Mouse (Mus musculus): ENCODE results near the gene Rnf182.

Rnf182 gene

DNA sequence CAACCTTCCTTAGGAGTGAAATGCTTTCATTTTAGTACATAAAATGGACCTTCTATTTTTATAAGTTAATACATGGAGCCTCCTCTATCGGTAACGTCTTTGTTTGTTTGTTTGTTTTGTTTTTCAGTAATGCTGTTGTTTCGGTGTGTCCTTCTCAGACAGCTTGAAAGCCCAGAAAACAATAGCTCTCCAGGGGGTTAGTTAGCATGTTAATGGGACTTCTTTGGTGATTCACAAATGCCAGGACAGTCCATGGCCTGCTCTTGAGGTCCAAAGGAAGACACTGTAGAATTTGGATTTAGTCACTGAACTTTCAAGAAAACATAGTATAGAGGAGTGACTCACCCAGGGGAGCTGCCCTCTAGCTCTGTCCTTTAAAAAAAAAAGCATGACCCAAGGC lies 843 bp upstream of the Rnf182 start:
- DNase-seq = no peak

DNA sequence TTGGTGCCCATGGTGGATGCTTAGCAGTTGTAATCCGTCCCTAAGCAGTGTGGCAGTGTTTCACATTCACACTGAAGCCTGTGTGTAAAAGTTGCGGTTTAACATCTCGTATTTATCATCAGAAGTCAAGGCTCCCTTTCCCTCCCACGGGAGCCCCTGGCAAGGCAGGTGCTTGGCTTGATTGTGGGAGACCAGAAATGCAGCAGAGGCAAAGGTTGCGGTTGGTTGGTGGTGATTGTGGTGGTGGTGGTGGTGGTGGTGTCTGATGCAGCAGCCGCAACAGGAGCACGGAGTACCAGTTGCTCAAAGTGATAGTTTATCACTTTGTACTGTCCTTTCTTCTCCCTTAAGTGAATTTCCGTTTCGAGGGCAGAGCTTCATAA lies 325 bp upstream of the Rnf182 start:
- no peak for DNase-seq

DNA sequence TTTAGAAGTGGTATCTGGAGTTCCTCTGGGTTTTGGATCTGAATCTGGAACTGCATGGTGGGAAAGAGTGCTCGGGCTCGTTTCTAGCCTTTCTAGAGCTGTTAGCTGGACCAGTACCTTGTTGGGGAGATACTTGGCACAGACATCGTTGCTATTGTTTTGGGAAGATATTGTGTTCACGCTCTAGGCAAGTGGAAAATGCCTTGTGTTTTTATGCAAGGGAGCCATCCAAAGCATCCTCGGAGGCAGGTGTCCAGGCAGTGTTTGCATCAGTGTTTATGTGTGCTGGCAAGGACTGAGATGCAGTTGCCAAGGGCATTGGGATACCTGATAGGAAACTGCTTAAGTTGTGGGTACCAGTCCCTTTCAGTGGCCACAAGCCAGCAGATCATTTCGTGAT lies 1.0 kb downstream of the Rnf182 start:
- no peak for DNase-seq

DNA sequence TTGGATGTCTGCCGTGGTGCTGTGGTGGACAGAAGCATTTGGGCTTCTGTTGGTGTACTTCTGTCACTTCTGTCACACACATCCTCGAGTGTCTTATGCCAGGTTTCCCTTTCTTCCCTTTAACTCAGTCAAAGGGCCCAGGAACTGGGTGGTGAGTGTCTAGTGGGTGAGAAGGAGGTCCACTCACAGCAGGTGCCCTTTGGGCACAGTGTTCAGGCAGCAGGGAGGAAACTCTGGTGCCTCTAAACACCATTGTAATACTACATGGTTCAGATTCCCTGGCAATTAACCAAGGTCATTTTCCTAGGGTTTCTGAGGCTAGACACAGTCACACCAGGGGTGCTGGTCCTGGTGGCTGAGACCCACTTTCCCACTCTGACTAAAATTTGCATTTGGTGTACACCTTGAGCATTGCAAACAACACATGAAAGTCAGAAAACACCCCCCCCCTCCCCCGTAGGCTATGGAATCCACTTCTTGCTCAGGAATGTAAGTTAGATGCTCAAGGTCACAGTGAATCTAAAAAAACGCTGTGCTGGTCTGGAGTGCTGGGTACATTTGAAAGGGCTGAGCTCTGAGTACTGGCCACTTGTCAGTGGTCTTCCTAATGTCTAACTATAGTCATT lies 4.2 kb downstream of the Rnf182 start:
- peak; percentile 2 for DNase-seq

DNA sequence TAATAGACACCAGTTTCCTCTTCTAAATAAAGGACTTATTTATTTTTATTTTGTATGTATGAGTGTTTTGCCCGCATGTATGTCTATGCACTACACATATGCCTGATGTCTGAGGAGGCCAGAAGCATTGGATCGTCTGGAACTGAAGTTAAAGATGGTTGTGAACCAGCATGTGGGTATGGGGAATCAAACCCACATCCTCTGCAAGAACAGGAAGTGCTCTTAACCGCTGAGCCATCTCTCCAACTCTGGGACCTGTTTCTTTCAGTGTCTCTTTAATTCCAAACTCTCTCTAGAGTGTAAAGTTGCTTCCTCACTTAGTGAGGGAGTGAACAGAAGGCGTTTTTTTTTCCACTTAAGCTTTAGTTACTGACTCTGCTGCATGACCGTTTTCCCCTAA lies 12.4 kb downstream of the Rnf182 start:
- no peak for DNase-seq

DNA sequence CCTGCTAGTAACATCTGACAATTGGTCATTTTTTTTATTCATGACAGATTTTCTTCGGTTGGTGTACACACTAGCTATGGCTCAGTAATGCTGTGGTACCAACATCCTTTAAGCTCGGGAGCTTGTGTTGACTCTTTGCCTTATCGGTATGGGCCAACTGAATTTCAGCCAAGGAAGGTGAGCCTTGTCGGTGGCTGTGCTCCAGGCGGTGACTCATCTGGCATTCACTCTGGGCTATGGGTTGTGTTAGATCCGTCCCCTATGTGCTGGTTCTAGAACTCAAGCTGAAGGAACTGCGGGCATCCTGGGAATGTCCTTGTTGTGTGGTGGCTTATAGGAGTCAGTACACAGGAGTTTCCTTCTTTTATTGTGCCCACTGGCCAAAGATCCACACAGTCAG lies 14.3 kb downstream of the Rnf182 start:
- DNase-seq = no peak

DNA sequence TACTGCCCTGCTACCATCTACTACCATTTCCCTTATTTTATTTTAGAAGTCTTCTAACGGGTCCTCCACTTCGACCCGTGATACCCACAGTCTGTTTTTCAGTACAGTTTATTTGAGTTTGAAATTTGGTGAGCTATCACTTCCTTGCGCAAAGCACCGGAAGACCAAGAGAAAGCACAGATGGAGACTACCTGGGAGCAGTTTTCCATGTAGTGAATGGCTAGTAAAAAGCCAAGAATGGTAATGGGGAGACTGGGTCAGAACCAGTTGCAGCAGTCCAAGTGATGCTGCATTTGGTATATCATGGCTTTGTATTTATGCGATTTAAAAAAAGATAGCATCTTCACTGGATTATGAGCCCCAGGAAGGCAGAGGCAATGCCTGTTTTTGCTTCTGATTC lies 15.8 kb downstream of the Rnf182 start:
- DNase-seq = no peak

DNA sequence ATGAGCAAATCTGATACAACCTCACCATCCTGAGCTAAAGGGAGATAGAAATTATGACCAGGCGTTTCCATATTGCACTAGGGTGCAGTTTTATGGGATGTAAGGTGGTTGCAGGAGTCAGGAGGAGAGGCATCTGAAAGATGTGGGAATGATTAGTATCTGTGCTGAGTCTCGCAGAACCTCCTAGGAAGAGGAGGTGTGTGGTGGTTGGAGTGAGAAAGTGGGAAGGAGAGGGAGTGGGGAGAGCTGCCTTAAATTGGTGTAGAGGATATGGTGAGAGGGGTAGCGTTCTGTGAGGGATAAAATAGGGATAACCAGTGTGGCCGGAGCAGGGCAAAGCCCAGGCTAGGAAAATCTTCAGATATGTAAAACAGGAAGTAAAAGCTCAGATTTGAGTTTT lies 17.5 kb downstream of the Rnf182 start:
- no peak for DNase-seq

DNA sequence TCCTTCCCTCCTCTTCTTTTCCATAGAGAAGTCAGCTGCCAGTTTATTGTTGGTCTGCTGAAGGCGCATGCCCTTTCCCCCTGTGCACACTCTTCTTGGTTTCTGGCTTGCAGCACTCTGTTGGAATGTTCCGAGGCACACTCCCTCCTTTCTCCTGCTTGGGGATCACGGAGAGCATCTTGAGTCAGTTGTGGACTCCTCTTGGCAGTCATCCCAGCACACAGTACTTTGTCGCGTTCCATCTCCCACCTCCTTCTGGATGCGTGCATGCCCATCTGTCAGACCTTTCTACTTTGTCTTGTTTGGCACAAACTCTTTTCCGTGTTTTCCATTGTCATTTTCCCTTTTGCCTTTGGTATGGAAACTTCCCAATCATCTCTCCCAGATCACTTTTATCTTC lies 22.2 kb downstream of the Rnf182 start:
- DNase-seq = no peak

DNA sequence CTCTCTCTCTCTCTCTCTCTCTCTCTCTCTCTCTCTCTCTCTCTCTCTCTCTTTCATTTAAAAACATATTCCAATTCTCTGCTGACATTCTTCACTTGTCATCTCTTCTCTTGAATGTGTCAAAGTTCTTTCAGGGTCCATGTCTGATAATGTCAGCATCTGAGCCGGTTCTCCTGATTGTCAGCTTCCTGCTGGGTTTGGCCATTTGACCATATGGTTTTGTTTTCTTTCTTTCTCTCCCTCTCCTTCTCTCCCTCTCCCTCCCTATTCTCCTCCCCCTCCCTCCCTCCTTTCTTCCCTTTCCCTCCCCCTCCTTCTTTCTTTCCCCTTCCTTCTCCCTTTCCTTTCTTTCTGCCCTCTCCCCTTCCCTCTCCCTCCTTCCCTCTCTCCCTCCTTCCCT lies 29.5 kb downstream of the Rnf182 start:
- DNase-seq = no peak

DNA sequence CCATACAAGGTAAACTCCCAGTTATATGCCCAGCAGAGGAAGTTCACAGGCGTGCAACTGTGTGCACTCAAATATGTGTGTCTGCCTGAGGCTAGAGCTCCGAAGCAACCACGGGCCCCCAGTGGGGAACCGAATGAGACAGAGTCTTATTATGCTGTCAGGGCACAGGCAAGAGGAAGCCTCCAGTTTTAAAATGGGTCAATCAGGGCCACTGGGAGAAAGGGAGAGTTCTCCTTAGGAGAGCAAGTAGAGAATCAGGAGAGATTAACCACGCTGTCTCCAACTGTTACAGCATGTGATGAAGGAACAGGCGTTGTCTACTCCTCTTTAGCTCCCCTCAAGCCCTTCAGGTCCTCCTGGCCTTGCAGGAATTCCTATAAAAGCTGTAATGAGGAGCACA lies 33.0 kb downstream of the Rnf182 start:
- DNase-seq = no peak

DNA sequence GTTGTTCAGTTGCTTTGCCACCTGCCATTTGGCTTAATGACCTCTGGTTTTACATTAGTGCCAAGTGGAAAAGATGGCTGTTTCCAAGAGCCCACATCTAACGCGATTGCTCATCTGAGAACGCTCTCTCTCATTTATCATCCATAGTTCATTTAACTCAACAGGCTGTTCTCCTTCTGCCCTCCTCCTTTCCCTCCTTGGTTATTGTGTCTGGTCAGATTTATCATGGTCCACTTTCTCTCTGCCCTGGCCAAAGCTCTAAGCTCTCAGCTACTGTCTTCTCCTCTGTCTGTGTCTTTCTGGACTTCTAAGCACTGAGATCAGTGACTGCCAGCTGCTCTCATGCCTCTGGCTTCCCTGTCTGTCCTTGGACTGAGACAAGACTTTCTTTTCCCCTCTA lies 35.8 kb downstream of the Rnf182 start:
- DNase-seq = no peak

DNA sequence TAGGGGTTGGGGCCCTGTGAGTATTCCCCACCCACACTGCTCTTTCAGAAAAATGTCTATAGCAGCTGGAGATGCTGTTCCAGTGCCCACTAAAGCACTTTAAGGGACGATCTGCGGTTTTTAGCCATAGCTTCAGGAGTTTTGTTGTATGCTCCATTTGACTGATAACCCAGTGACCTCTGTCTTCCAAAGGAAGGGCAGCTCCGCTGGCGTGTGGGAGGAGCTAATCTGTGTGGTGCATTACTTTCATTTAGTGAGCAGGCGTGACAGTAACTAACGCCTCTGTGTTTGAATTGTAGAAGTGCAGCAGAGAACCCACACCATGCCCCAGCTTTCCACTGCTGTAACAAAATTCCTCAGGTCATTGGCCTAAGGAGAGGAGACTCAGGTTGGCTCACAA lies 38.6 kb downstream of the Rnf182 start:
- no peak for DNase-seq

DNA sequence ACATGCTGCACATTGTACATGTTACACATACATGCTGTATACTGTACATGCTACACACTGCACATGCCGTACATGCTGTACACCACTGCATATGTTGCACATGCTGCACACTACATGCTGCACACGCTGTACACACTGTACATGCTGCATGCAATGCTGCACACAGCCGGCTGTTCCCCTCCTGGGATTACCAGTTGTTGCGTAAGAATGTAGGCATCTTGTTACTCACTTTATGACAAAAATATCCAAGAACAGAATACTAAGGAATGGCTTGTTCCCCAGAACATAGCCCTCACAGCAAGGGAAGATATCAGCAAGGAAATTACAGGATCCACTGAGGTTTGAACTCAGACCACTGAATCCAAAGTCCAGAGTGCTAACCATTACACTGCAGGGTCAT lies 47.7 kb downstream of the Rnf182 start:
- DNase-seq = no peak

DNA sequence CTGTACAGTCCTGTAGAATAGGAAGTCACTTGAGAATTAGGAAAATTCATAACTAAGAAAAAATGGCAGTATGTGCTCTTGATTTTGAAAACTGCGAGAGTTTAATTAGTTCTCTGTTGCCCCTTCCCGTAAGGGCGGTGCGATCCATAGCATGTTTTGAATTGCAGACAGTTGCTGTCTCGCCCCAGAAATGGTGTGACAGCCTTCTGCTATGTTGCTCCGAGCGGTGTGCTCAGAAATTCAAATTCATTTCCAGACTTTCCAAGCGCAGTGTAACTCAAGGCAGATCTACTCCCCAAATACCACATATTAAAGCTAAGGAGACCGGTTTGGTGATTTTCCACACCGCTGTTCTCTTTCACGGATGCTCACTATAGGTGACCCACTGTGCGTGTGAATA lies 50.6 kb downstream of the Rnf182 start:
- no peak for DNase-seq

DNA sequence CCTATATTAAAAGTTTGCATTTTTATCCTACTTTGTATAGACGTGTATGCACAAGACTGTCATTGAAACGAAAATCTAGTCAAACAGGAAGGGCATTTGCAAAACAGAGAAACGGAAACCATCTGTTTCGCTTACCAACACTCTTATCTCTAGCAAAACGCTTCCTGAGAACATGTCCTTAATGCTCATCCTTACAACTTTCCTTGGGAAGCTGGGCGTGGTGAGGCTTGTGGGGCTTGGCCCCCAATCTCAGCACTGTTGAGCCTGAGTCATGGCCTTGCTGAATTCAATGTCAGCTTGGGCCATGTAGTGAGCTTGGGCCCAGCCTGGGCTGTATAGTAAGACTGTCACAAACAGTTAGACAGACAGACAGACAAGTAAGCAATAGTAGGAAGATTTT lies 51.4 kb downstream of the Rnf182 start:
- DNase-seq = no peak

DNA sequence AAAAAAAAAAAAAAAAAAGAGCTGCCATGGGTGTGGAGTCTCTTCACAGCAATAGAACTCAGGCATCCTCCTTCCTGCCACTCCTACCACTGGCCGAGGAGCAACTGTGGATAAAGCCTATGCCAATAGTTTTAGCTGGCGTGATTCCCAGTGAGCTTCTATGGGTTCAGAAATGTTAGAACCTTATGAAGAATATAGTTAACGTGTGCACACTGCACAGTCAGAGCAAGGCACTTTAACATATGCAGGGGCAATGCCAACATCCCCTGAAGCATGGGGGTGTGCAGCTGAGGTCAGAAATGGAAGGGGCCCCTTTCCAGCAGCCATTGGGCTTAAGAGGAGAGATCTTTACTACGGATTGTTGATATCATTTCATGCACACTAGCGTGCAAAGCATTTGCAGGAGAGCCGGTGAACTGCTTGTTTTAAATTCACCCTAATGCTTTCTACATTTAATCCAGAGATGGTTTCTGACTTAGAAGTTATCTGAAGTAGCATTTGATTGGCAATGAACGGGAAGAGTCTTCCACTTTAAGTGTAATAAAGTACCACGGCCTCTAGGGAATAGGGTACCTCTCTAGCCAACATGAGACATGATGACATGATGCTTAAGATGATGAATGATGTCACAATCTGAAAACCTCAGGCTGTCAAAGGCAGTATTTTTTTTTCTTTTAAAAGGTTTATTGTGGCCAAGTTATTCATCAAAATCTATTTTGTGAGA lies 61.8 kb downstream of the Rnf182 start:
- no peak for DNase-seq

DNA sequence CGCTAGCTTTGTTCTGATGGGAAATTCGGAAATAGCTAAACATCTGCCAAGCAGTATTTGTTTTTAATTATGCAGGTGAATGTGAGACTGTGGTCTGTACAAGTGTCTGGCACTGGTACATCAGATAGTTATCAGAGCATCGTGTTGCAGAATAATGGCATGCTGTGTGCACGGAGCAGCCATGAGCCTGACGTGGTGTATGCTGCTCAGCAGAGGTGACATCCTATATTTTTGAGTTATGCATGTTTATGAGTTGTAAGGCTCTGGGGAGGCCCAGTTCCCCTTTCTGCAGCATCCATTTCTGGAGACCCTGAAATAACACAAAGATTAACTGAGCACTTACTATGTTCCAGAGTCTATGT lies 62.4 kb downstream of the Rnf182 start:
- no peak for DNase-seq

DNA sequence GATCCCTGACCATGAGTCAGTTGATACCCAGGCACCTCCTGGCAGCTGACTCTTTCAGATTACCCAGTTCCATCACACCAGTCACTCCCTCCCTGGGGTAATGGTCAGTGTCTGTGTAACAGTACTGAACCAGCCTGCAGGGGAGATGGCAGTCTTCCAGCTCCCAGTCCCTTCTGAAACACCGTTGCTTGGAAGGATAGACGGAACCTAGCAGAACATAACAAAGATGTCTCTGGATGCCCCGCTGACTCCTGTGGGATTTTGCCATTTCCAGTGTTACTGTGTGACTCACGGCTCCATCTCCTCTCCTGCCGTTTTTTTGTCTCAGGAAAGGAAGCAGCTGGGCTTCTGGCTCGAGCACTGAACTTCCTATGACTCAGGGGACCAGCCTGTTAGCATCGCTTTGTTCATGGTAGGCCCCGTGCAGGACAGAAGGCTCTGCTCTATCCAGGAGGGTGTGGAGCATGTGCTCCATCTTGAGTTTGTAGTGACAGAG lies 69.0 kb downstream of the Rnf182 start:
- peak; percentile 23 for DNase-seq

DNA sequence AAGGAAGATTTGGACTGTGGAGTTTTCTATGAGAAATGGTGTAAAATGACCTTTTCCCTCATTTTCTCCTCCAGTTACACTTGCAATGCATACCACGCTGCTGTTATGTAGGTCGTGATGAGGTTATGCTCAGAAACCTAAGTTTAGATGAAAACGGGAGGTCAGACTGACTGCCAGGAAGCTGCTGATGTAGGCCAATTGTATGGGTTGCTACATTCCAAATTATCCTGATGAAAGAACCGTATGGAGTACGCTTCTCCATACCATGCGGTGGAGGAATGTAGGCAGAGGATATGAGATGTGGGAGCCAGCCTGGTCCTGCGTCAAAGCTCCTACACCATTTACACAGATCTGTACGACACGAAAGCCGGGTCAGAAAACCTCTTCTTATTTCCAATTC lies 72.6 kb downstream of the Rnf182 start:
- no peak for DNase-seq

DNA sequence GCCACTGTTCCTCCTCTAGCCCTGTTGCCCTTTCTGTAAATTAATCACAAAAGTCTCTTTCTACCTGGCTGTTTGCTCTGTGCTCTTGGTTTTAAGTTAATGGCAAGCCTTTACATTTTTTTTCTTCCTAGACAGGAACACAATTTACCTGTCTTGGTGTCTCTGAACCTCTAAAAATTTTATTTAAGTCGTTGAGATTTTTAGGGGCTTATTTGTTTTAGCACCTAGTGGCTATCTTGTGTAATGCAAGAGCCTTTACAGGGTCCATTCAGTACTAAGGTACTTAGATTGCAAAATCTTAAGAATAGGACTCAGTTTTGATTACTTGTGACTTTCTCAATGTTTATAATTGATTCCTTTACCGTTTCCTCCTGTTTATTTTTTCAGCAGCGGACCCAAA lies 76.2 kb downstream of the Rnf182 start:
- no peak for DNase-seq

DNA sequence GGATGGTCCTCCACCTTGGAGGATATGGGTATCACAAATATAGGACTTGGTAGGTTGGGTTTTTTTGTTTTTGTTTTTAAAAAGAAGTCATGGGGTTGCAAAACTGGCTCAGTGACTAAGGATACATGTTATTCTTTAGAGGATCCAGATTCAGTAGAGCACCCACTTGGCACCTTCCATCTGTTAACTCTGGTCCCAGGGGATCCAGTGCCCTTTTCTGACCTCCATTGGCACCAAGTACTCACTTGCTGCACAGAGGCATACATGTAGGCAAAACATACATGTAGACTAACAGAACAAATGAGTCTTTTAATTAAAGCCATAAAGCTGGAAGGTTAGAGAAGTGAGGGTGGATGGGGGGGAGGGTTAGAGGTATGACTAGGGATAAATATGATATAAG lies 80.0 kb downstream of the Rnf182 start:
- DNase-seq = no peak

DNA sequence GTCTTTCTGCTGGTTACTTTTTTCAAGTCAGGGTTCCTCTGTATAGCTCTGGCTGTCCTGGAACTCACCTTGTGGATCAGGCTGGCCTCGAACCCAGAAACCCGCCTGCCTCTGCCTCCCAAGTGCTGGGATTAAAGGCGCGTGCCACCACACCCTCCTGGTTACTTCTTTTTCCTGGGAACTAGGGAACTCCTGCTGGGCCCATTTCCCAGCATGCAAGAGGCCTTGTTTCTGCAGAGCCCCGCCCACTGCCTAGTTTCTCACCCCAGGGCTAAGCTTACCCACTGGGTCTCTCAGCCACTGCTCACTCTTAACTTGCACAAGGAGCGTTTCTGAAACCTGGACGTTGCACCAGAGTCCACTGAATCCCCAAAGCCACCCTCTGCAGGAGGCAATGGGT lies 80.5 kb downstream of the Rnf182 start:
- DNase-seq = no peak

DNA sequence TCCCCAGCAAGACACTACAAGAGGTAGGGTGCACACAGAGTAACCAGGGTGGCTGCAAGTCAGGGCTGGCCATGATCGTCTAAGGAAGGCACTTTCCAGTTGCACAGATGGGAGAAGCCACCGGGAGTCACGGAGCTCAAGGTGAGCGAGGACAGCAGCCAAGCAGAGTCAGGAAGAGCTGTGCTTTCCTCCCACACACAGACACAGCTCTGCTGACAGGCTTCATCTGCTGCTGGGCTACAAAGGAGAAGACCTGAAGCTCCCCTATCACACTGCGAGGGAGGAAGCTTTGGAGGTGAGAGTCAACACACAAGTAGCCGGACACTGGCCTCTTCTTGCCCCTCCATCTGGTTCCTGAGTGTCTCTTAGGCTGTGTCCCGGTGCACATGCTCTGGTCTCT lies 83.0 kb downstream of the Rnf182 start:
- no peak for DNase-seq

DNA sequence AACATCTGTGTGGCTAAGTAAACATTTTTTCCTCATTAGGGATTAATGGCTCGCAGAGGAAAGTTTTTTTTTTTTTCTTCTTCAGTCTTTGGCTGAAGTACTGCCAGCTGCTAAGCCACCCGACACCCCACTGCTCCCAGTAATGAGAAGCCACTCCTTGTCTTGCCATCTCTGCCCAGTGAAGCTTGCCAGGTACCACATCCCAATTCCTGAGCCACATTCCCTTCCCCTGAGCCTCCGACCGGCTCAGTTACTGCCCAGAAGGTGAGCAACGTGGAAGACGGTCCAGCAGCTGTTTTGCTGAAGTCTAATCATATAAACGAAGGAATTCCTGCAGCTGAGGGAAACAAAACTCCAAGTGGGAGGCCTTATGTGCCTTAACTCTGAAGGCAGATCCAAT lies 88.0 kb downstream of the Rnf182 start:
- DNase-seq = no peak
